Mouse (Mus musculus) stomach, postnatal 0 days (tissue): Measurements from ENCODE around the gene Gm44965. TPM values are rescaled to one million over a fixed set of nuclear protein-coding genes. Genes with fewer than 3 reads are reported as not detected.
"Not testable (repeated sequence)": the region's sequence is repeated elsewhere in the genome, so short reads cannot be mapped to it uniquely, and the experiment has no call there.

Experiments
- ATAC-seq: fragments of 200-750 bp; cut with Nextera tagmentation; 2 replicates; pipeline ENCODE4 v1.8.0; 2017; ENCODE audit not compliant: low FRiP score, low TSS enrichment
- DNase-seq: peaks from one replicate; pipeline ENCODE4 v3.0.0-alpha.2; 2016; ENCODE audit warnings: low spot score
- H3K27ac ChIP-seq: fragments of 300-500 bp; sonication (generic); replicated peaks from 2 replicates; pipeline ENCODE4 v1.5.1; 2014; ENCODE audit warnings: mild to moderate bottlenecking, control low read depth
- H3K27me3 ChIP-seq: fragments of 300-500 bp; sonication (generic); 2 replicates; pipeline ENCODE4 v1.6.1; 2014; ENCODE audit warnings: low read length; ENCODE audit not compliant: control insufficient read depth, insufficient read depth
- H3K36me3 ChIP-seq: fragments of 300-500 bp; sonication (generic); 2 replicates; pipeline ENCODE4 v1.6.1; 2014; ENCODE audit warnings: low read length, mixed read lengths; ENCODE audit not compliant: control insufficient read depth, insufficient read depth
- H3K4me1 ChIP-seq: fragments of 300-500 bp; sonication (generic); replicated peaks from 2 replicates; pipeline ENCODE4 v1.6.1; 2014; ENCODE audit warnings: antibody characterized with exemption; ENCODE audit not compliant: control insufficient read depth, insufficient read depth
- H3K4me2 ChIP-seq: fragments of 300-500 bp; sonication (generic); replicated peaks from 2 replicates; pipeline ENCODE4 v1.6.1; 2014; ENCODE audit warnings: low read depth, mild to moderate bottlenecking, control low read depth, moderate library complexity
- H3K4me3 ChIP-seq: fragments of 300-500 bp; sonication (generic); 2 replicates; pipeline ENCODE4 v1.5.1; 2014; ENCODE audit warnings: low read depth, low read length, control low read depth
- H3K9ac ChIP-seq: fragments of 300-500 bp; sonication (generic); 2 replicates; pipeline ENCODE4 v1.6.1; 2014; ENCODE audit warnings: mild to moderate bottlenecking, low read length, control low read depth, mixed read lengths
- H3K9me3 ChIP-seq: fragments of 300-500 bp; sonication (generic); 2 replicates; pipeline ENCODE4 v1.6.1; 2016; ENCODE audit warnings: low read length; ENCODE audit not compliant: control insufficient read depth
- CTCF ChIP-seq: IDR thresholded peaks from 2 replicates; pipeline ENCODE4 v1.5.1; 2016; ENCODE audit warnings: antibody characterized with exemption, low read depth, mild to moderate bottlenecking, moderate library complexity
- EP300 ChIP-seq: optimal IDR thresholded peaks from 2 replicates; pipeline ENCODE3; 2016; ENCODE audit warnings: antibody characterized with exemption
- WGBS: fragments of 180-500 bp; shearing (Covaris S2); extraction: QIAGEN DNeasy Blood & Tissue Kit; methylation state at CpG from one replicate; pipeline ENCODE4 v1.1.7; 2014; 5-methylcytosine and 5-hydroxymethylcytosine counted together
- polyA plus RNA-seq: library from polyadenylated mRNA; unstranded; fragments of >200 nt; fragmentation: Nextera tagmentation; extraction: Ambion mirVana; gene quantifications from 2 replicates; pipeline ENCODE4 v1.2.1, GENCODE M21; 2015

Gm44965 gene
- polyA plus RNA-seq, 1 experiment from 2014 or later = not detected

GRCm38 (mm10) chr6:48608124-48608523 lies 14.4 kb downstream of the Gm44965 start:
- Histone ChIP-seq H3K4me3 (no peak overlapping the region), H3K9ac (no peak overlapping the region), H3K4me1 (no peaks in the 10 kb centered on the region), H3K36me3 (no peaks in the 10 kb centered on the region), H3K4me2 (no peak overlapping the region), H3K9me3 (no peaks in the 10 kb centered on the region), H3K27me3 (no peaks in the 10 kb centered on the region), H3K27ac (no peak overlapping the region)
- ATAC-seq (no peak), DNase-seq (no peak)
- TF ChIP-seq CTCF (no peak), EP300 (no peak)
- WGBS = 87% methylated on average over 2 of the region's 2 CpGs

- DNase-seq (no peak), ATAC-seq (no peak)
- 68% methylated on average over 7 of the region's 7 CpGs for WGBS
- no peaks in the 10 kb centered on the region for H3K4me1 ChIP-seq
- no peak for TF ChIP-seq CTCF
- no peak for TF ChIP-seq EP300
- no peak overlapping the region for H3K27ac ChIP-seq
- 0 out of 2 replicates have a peak, but pooled peaks cover 2% of the 10 kb centered on the region for H3K36me3 ChIP-seq
- H3K4me3 ChIP-seq = no peak overlapping the region
- H3K9ac ChIP-seq = no peak overlapping the region
- no peaks in the 10 kb centered on the region for H3K9me3 ChIP-seq
- no peak overlapping the region for H3K4me2 ChIP-seq
- H3K27me3 ChIP-seq = no peaks in the 10 kb centered on the region
Measured at GRCm38 (mm10) chr6:48609512-48609911, 15.8 kb downstream of the Gm44965 start.

GRCm38 (mm10) chr6:48610657-48611056 lies 16.9 kb downstream of the Gm44965 start:
- no peak overlapping the region for H3K4me2 ChIP-seq
- 18% methylated on average over 3 of the region's 3 CpGs for WGBS
- H3K27me3 ChIP-seq = no peaks in the 10 kb centered on the region
- 0 out of 2 replicates have a peak, but pooled peaks cover 2% of the 10 kb centered on the region for H3K36me3 ChIP-seq
- no peak overlapping the region for H3K9ac ChIP-seq
- DNase-seq (no peak), ATAC-seq (no peak; the same call in 1 of the 2 replicates)
- no peak overlapping the region for H3K27ac ChIP-seq
- TF ChIP-seq EP300 (no peak), CTCF (peak; percentile 58)
- H3K9me3 ChIP-seq = no peaks in the 10 kb centered on the region
- H3K4me1 ChIP-seq = no peaks in the 10 kb centered on the region
- no peak overlapping the region for H3K4me3 ChIP-seq

- no peak overlapping the region for H3K27ac ChIP-seq
- no peak overlapping the region for H3K9ac ChIP-seq
- no peaks in the 10 kb centered on the region for H3K27me3 ChIP-seq
- no peaks in the 10 kb centered on the region for H3K4me1 ChIP-seq
- ATAC-seq (no peak), DNase-seq (no peak)
- no peak for TF ChIP-seq CTCF
- TF ChIP-seq EP300 = no peak
- H3K36me3 ChIP-seq = 0 out of 2 replicates have a peak, but pooled peaks cover 2% of the 10 kb centered on the region
- H3K9me3 ChIP-seq = no peaks in the 10 kb centered on the region
- H3K4me3 ChIP-seq = no peak overlapping the region
- H3K4me2 ChIP-seq = no peak overlapping the region
- WGBS = 95% methylated on average over 4 of the region's 4 CpGs
Measured at GRCm38 (mm10) chr6:48613464-48613863, 19.7 kb downstream of the Gm44965 start.

GRCm38 (mm10) chr6:48614756-48615155 lies 21.0 kb downstream of the Gm44965 start:
- no peak overlapping the region for H3K4me2 ChIP-seq
- TF ChIP-seq CTCF (no peak), EP300 (no peak)
- H3K27me3 ChIP-seq = no peaks in the 10 kb centered on the region
- ATAC-seq (no peak), DNase-seq (no peak)
- H3K4me1 ChIP-seq = no peaks in the 10 kb centered on the region
- H3K9me3 ChIP-seq = no peaks in the 10 kb centered on the region
- H3K4me3 ChIP-seq = no peak overlapping the region
- no peak overlapping the region for H3K9ac ChIP-seq
- H3K27ac ChIP-seq = no peak overlapping the region
- H3K36me3 ChIP-seq = peaks cover 8% of the 10 kb centered on the region
- 92% methylated on average over 5 of the region's 5 CpGs for WGBS

- TF ChIP-seq EP300 (no peak), CTCF (no peak)
- DNase-seq = no peak
Measured at GRCm38 (mm10) chr6:48620031-48620430, 26.3 kb downstream of the Gm44965 start.

GRCm38 (mm10) chr6:48622186-48622843 lies 28.6 kb downstream of the Gm44965 start:
- not testable (repeated sequence) for ATAC-seq, DNase-seq
- WGBS = 88% methylated on average over 8 of the region's 8 CpGs

More at GRCm38 (mm10) chr6:48620031-48620430, 26.3 kb downstream of the Gm44965 start:
- Histone ChIP-seq H3K9ac (no peak overlapping the region), H3K27me3 (no peaks in the 10 kb centered on the region), H3K4me3 (no peak overlapping the region), H3K4me2 (no peak overlapping the region), H3K27ac (no peak overlapping the region), H3K9me3 (no peaks in the 10 kb centered on the region), H3K4me1 (no peaks in the 10 kb centered on the region), H3K36me3 (peaks cover 17% of the 10 kb centered on the region)
- no peak for ATAC-seq
- WGBS = 95% methylated on average over 30 of the region's 30 CpGs

More at GRCm38 (mm10) chr6:48622186-48622843, 28.6 kb downstream of the Gm44965 start:
- not testable (repeated sequence) for H3K9me3 ChIP-seq, H3K9ac ChIP-seq, H3K4me1 ChIP-seq, H3K27ac ChIP-seq, H3K27me3 ChIP-seq, H3K4me2 ChIP-seq, H3K4me3 ChIP-seq
- H3K36me3 ChIP-seq = peaks cover 17% of the 10 kb centered on the region
